Mouse (Mus musculus) small intestine, adult 2 months (tissue): ENCODE measurements around the gene Fanca. TPM values are rescaled to one million over a fixed set of nuclear protein-coding genes. Genes with fewer than 3 reads are reported as not detected.

Source experiments
- H3K27ac ChIP-seq: fragments of 200-500 bp; 2 replicates; pipeline ENCODE4 v1.5.1; 2012; ENCODE audit warnings: low read depth, low read length, control low read depth, inconsistent platforms; ENCODE audit not compliant: insufficient read depth
- H3K27me3 ChIP-seq: fragments of 200-500 bp; 2 replicates; pipeline ENCODE4 v1.6.1; 2012; ENCODE audit warnings: mild to moderate bottlenecking, moderate library complexity, low read length, inconsistent platforms; ENCODE audit not compliant: control insufficient read depth, insufficient read depth
- H3K36me3 ChIP-seq: fragments of 200-500 bp; 2 replicates; pipeline ENCODE4 v1.6.1; 2012; ENCODE audit warnings: mild to moderate bottlenecking, low read length, control low read depth, inconsistent platforms; ENCODE audit not compliant: control insufficient read depth, insufficient read depth
- H3K4me1 ChIP-seq: fragments of 200-500 bp; 2 replicates; pipeline ENCODE4 v1.6.1; 2012; ENCODE audit warnings: low read length, inconsistent platforms, mixed read lengths; ENCODE audit not compliant: control insufficient read depth, insufficient read depth, insufficient read length
- H3K4me3 ChIP-seq: fragments of 200-500 bp; 2 replicates; pipeline ENCODE4 v1.5.1; 2012; ENCODE audit warnings: low read depth, mild to moderate bottlenecking, control low read depth, inconsistent platforms, low read length, moderate library complexity
- CTCF ChIP-seq: fragments of 200-500 bp; IDR thresholded peaks from 2 replicates; pipeline ENCODE4 v1.5.1; 2012; ENCODE audit warnings: low read depth, mild to moderate bottlenecking, control low read depth, inconsistent platforms, low read length, moderate library complexity, mixed read lengths; ENCODE audit not compliant: insufficient replicate concordance, insufficient read length; ENCODE audit errors: extremely low read depth
- POLR2A ChIP-seq: fragments of 200-500 bp; IDR thresholded peaks from 2 replicates; pipeline ENCODE4 v1.6.1; 2012; ENCODE audit warnings: low read depth, mild to moderate bottlenecking, control low read depth, inconsistent platforms, low read length, moderate library complexity
- WGBS: fragments of 180-500 bp; shearing (Covaris S2); methylation state at CpG from one replicate; pipeline ENCODE4 v1.1.7; 2018; 5-methylcytosine and 5-hydroxymethylcytosine counted together
- polyA plus RNA-seq: library from polyadenylated mRNA; depleted of rRNA; stranded (reverse); fragments of >200 nt; gene quantifications from 2 replicates; pipeline ENCODE4 v1.2.3, GENCODE M21; 2012

Fanca gene
- polyA plus RNA-seq, 1 experiment, result 14.1 TPM

DNA sequence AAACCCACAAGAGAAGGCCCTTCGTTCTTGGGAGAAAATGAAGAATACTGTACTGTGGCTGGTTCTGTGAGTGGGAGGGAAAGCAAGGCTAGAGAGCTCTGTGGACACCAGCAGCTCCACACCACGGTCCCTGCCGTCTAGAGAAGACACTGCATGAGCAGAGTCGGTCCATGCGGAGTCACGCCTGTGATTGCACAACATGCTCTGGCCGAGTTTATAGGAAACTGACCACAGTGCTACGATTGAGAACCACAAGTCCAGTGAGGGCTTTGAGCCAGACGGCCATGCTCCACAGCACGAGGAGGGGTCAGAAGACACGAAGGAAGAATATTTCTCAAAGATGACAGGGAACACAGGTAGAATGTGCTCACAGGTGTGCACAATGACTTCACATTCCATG lies 20.1 kb downstream of the Fanca start:
- WGBS, result 80% methylated on average over 11 of the region's 11 CpGs
- H3K27me3 ChIP-seq, result no peaks in the 10 kb centered on the region
- no peak overlapping the region for H3K4me3 ChIP-seq
- H3K4me1 ChIP-seq, result no peaks in the 10 kb centered on the region
- no peak for TF ChIP-seq POLR2A
- TF ChIP-seq CTCF, result no peak
- H3K36me3 ChIP-seq, result no peaks in the 10 kb centered on the region; the same call in 1 of the 2 replicates
- no peak overlapping the region for H3K27ac ChIP-seq

DNA sequence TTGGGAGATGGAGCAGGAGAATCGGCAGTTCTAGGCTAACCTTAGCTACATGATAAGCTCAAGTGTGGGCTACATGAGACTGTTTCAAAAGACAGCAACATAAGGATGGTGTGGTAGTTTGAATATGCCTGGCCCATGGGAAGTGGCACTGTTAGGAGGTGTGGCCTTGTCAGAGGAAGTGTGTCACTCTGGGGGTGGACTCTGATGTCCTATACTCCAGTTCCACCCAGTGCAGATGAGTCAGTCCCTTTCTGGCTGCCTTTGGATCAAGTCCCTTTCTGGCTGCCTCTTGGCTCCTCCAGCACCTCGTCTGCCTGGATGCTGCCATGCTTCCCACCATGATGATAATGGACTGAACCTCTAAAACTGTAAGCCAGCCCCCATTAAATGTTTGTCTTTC lies 25.6 kb downstream of the Fanca start:
- H3K27me3 ChIP-seq, result no peaks in the 10 kb centered on the region
- TF ChIP-seq POLR2A (no peak), CTCF (no peak)
- no peak overlapping the region for H3K4me3 ChIP-seq
- no peak overlapping the region for H3K27ac ChIP-seq
- H3K4me1 ChIP-seq, result no peaks in the 10 kb centered on the region
- WGBS, result 88% methylated on average over 2 of the region's 2 CpGs
- no peaks in the 10 kb centered on the region; the same call in none of the 2 replicates for H3K36me3 ChIP-seq

DNA sequence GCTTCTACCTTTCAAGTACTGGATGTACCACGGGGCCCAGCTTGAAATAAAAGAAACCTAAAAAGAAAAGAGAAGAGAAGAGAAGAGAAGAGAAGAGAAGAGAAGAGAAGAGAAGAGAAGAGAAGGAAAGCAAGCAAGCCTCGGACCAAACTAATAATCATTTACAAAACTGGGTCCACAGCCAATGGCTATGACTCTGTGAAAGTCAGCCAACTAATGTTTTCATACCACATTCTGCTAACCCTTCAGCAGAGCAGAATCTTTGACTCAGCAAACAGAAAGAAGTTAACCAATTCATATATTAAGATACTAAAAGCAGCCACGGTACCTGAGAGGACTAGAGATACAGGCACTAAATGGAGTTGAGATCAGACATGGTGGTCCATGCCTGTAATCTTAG lies 26.1 kb downstream of the Fanca start:
- no peaks in the 10 kb centered on the region for H3K4me1 ChIP-seq
- no peak for TF ChIP-seq CTCF
- TF ChIP-seq POLR2A, result no peak
- H3K36me3 ChIP-seq, result no peaks in the 10 kb centered on the region; the same call in none of the 2 replicates
- H3K27me3 ChIP-seq, result no peaks in the 10 kb centered on the region
- H3K27ac ChIP-seq, result no peak overlapping the region
- WGBS, result 77% methylated on average over 3 of the region's 3 CpGs
- H3K4me3 ChIP-seq, result no peak overlapping the region

DNA sequence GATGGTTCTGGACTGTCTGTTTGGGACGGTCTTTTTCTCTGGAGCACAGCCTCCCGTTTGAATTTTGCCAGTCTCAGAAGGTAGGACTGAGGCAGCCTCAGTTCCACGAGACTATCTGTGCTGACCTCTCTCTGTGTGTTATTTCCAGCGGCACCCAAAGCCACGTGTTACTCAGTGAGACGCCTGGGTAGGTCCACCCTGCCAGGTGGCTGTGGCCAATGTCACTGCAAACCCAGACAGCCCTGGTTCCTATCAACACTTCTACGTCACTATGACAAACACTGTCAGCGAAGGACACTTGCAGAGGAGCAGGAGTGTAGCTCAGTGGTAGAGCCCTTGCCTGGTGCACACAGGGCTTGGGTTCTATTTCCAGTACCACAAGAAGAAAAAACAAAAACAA lies 26.7 kb downstream of the Fanca start:
- no peak overlapping the region for H3K27ac ChIP-seq

DNA sequence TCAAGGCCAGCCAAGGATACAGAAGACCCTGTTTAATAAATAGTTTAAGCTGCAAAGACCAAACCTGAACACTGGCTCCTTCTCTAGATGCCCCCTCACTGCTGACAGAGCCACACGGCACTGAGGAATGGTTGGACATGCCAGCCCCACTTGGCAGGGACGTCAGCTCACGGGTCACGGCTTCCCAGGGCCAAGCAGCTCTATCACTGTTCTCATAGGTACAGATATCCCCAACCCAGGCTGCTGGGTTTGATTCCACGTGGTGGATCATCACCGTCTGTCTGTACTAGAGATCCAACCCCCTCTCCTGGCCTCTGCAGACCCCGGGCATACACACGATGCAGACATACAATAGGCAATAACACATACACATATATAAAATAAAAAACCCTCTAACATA lies 27.7 kb downstream of the Fanca start:
- peaks cover 1% of the 10 kb centered on the region for H3K36me3 ChIP-seq
- H3K4me1 ChIP-seq, result no peaks in the 10 kb centered on the region
- H3K27ac ChIP-seq, result no peak overlapping the region
- 95% methylated on average over 8 of the region's 8 CpGs for WGBS
- H3K4me3 ChIP-seq, result no peak overlapping the region
- TF ChIP-seq POLR2A, result no peak
- TF ChIP-seq CTCF, result no peak
- no peaks in the 10 kb centered on the region for H3K27me3 ChIP-seq

More for the DNA sequence above, 26.7 kb downstream of the Fanca start:
- H3K36me3 ChIP-seq, result no peaks in the 10 kb centered on the region; the same call in none of the 2 replicates
- no peak overlapping the region for H3K4me3 ChIP-seq
- TF ChIP-seq POLR2A (no peak), CTCF (no peak)
- no peaks in the 10 kb centered on the region for H3K27me3 ChIP-seq
- no peaks in the 10 kb centered on the region for H3K4me1 ChIP-seq
- 82% methylated on average over 8 of the region's 8 CpGs for WGBS

DNA sequence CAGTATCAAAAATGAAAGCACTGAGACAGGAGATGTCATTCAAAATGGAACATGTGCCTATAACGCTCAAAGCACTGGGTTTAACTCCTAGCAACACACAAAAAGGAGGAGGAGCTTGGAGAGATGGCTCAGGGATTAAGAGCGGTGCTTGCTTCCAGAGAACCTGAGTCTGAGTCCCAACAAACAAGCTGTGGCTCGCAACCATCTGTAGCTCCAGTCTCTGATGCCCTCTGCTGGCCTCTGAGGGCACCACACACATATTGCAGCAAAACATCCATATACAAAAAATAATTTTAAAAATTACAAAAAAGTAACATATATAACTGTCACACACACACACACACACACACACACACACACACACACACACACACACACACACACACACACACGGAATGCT lies 28.2 kb downstream of the Fanca start:
- Histone ChIP-seq H3K27me3 (no peaks in the 10 kb centered on the region), H3K27ac (no peak overlapping the region), H3K4me1 (no peaks in the 10 kb centered on the region), H3K36me3 (peaks cover 1% of the 10 kb centered on the region), H3K4me3 (no peak overlapping the region)
- TF ChIP-seq CTCF, result peak; percentile 65; the same call in 1 of the 2 replicates
- no peak for TF ChIP-seq POLR2A
- 85% methylated on average over 4 of the region's 4 CpGs for WGBS

DNA sequence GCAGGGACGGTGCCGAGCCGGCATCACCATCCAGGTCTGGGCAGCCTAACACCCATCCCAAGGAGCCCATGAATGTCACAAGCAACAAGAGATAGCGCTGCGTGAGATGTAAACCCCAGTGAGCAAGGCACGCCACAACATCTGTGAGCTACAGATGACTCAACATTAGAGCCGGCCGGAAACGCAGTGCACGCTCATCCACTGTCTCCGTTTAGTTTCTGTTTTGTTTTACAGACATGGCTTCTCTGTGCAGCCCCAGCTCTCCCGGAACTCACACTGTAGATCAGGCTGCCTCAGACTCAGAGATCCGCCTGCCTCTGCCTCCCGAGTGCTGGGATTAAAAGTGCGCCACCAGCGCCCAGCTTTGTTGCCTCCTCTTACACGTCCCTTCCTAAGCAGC lies 31.0 kb downstream of the Fanca start:
- no peak for TF ChIP-seq POLR2A
- TF ChIP-seq CTCF, result no peak
- Histone ChIP-seq H3K27ac (0 out of 2 replicates have a peak overlapping the region, but pooled peaks have one; percentile 6), H3K36me3 (peaks cover 1% of the 10 kb centered on the region; the same call in 1 of the 2 replicates), H3K4me1 (peaks cover 5% of the 10 kb centered on the region), H3K27me3 (no peaks in the 10 kb centered on the region), H3K4me3 (no peak overlapping the region)
- 93% methylated on average over 17 of the region's 17 CpGs for WGBS

DNA sequence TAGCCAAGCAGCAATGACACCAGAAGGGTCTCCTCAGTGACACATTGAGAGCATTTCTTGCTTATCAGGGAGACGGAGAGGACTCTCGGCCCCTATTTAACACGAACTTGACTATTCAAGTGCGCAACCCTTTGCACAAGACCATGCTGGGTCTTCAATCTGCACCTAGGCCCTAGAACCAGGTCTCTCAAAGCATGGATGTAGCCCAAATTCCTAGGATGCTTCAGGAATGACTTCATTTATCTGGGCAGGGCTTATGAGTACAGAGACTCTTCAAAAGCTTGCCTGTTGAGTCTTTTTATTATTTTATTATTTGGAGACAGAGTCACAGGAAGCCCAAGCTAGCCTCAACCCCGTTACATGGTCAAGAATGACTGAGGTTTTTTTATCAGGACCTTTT lies 33.9 kb downstream of the Fanca start:
- Histone ChIP-seq H3K27me3 (no peaks in the 10 kb centered on the region), H3K4me1 (peaks cover 5% of the 10 kb centered on the region), H3K27ac (no peak overlapping the region), H3K4me3 (no peak overlapping the region), H3K36me3 (peaks cover 6% of the 10 kb centered on the region; the same call in 1 of the 2 replicates)
- 87% methylated on average over 5 of the region's 5 CpGs for WGBS
- no peak for TF ChIP-seq CTCF
- TF ChIP-seq POLR2A, result no peak
